Mouse (Mus musculus) liver, postnatal 0 days (tissue): ENCODE results near the gene Hamp.

Experiments used
- CTCF ChIP-seq: sonication (generic); IDR thresholded peaks from 2 replicates; pipeline ENCODE4 v1.5.1; 2016; ENCODE audit warnings: antibody characterized with exemption, low read depth
- EP300 ChIP-seq: IDR thresholded peaks from 2 replicates; pipeline ENCODE4 v1.6.1; 2016; ENCODE audit warnings: antibody characterized with exemption, low read depth, mild to moderate bottlenecking

DNA sequence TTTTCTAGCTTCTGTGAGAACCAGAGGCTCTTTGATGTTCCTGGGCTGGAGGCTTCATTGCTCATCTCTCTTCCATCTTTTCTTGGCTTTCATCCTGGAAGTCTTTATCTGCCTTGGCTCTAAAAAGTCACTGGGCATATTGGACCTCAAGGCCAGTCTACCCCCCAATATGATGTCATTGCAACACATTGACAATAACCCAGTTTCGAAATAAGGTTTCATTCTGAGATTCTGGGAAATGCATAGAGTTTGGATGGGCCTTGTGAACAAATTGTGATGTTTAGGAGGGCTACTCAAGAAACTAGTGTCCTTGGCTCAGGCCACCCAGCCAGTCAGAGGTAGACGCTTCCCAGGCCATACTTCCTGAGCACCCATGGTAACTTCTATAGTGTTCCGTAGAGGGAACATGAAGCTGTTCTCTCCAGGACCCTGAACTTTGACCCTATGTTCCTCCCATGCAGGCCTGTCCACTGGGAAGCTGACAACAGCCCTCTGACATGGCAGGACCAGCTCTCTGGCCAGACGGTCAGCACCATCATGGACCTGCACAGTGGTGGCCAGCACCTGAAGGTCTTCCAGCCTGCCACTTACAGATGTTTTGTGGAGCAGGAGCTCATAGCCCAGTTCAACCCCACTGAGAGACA is 44.8 kb upstream of the Hamp start:
- TF ChIP-seq CTCF (no peak), EP300 (no peak)
